Mouse (Mus musculus) midbrain, postnatal 0 days (tissue): ENCODE measurements around the gene Aldh1a3. TPM values are rescaled to one million over a fixed set of nuclear protein-coding genes. Genes with fewer than 3 reads are reported as not detected.

Source experiments
- ATAC-seq: fragments of 200-750 bp; cut with Nextera tagmentation; 2 replicates; pipeline ENCODE4 v1.8.0; 2017; ENCODE audit warnings: moderate number of reproducible peaks, mild to moderate bottlenecking, moderate TSS enrichment, moderate library complexity; ENCODE audit not compliant: low FRiP score
- DNase-seq: peaks from one replicate; pipeline ENCODE4 v3.0.0-alpha.2; 2015; ENCODE audit warnings: low spot score
- H3K27ac ChIP-seq: fragments of 300-500 bp; sonication (generic); 2 replicates; pipeline ENCODE4 v1.5.1; 2014; ENCODE audit warnings: low read depth, mild to moderate bottlenecking, low read length, mixed read lengths
- H3K27me3 ChIP-seq: fragments of 300-500 bp; sonication (generic); 2 replicates; pipeline ENCODE4 v1.6.1; 2014; ENCODE audit warnings: low read length, control low read depth, mixed read lengths; ENCODE audit not compliant: insufficient read depth
- H3K36me3 ChIP-seq: fragments of 300-500 bp; sonication (generic); 2 replicates; pipeline ENCODE4 v1.6.1; 2014; ENCODE audit warnings: low read length, control low read depth, mixed read lengths; ENCODE audit not compliant: insufficient read depth
- H3K4me1 ChIP-seq: fragments of 300-500 bp; sonication (generic); 2 replicates; pipeline ENCODE4 v1.6.1; 2014; ENCODE audit warnings: mild to moderate bottlenecking, control low read depth, antibody characterized with exemption, low read length, mixed read lengths; ENCODE audit not compliant: insufficient read depth
- H3K4me2 ChIP-seq: fragments of 300-500 bp; sonication (generic); 2 replicates; pipeline ENCODE4 v1.6.1; 2014; ENCODE audit warnings: low read depth, mild to moderate bottlenecking, low read length, mixed read lengths; ENCODE audit not compliant: poor library complexity, severe bottlenecking
- H3K4me3 ChIP-seq: fragments of 300-500 bp; sonication (generic); 2 replicates; pipeline ENCODE4 v1.5.1; 2014; ENCODE audit warnings: low read depth, mild to moderate bottlenecking, low read length, moderate library complexity
- H3K9ac ChIP-seq: fragments of 300-500 bp; sonication (generic); replicated peaks from 2 replicates; pipeline ENCODE4 v1.6.1; 2014; ENCODE audit warnings: mild to moderate bottlenecking, low read length, moderate library complexity, mixed read lengths; ENCODE audit not compliant: poor library complexity, severe bottlenecking
- H3K9me3 ChIP-seq: fragments of 300-500 bp; sonication (generic); 2 replicates; pipeline ENCODE4 v1.6.1; 2016; ENCODE audit warnings: low read length, control low read depth
- CTCF ChIP-seq: IDR thresholded peaks from 2 replicates; pipeline ENCODE4 v1.5.1; 2016; ENCODE audit warnings: antibody characterized with exemption, mild to moderate bottlenecking
- WGBS: fragments of 180-500 bp; shearing (Covaris S2); extraction: QIAGEN DNeasy Blood & Tissue Kit; methylation state at CpG from one replicate; pipeline ENCODE4 v1.1.7; 2014; 5-methylcytosine and 5-hydroxymethylcytosine counted together
- polyA plus RNA-seq: library from polyadenylated mRNA; unstranded; fragments of >200 nt; fragmentation: Nextera tagmentation; extraction: Ambion mirVana; gene quantifications from 2 replicates; pipeline ENCODE4 v1.2.1, GENCODE M21; 2015
- total RNA-seq: library from RNA; depleted of rRNA; stranded (reverse); fragments of >200 nt; gene quantifications from 2 replicates; pipeline ENCODE4 v1.2.3, GENCODE M21; 2014

Aldh1a3 gene
- total and polyA plus RNA-seq, 2 experiments from 2014 or later: 1.1 to 1.5 TPM

- Histone ChIP-seq H3K4me1 (no peaks in the 10 kb centered on the region), H3K27me3 (no peaks in the 10 kb centered on the region), H3K27ac (no peak overlapping the region), H3K36me3 (no peaks in the 10 kb centered on the region), H3K4me2 (no peak overlapping the region), H3K9me3 (no peaks in the 10 kb centered on the region), H3K9ac (no peak overlapping the region), H3K4me3 (no peak overlapping the region)
- ATAC-seq (no peak), DNase-seq (no peak)
- TF ChIP-seq CTCF: no peak
- 27% methylated on average over 11 of the region's 11 CpGs for WGBS
These were observed 18.0 kb upstream of the Aldh1a3 start for GRCm38 (mm10) chr7:66445117-66445905.

- ATAC-seq (no peak), DNase-seq (no peak)
- no peak overlapping the region for H3K4me2 ChIP-seq
- no peak overlapping the region for H3K27ac ChIP-seq
- no peaks in the 10 kb centered on the region for H3K9me3 ChIP-seq
- no peaks in the 10 kb centered on the region for H3K27me3 ChIP-seq
- no peak overlapping the region for H3K9ac ChIP-seq
- TF ChIP-seq CTCF: no peak
- WGBS: 54% methylated on average over 5 of the region's 5 CpGs
- H3K36me3 ChIP-seq: no peaks in the 10 kb centered on the region
- H3K4me1 ChIP-seq: no peaks in the 10 kb centered on the region
- H3K4me3 ChIP-seq: no peak overlapping the region
These were observed 17.4 kb upstream of the Aldh1a3 start for GRCm38 (mm10) chr7:66444706-66445105.

GRCm38 (mm10) chr7:66442501-66443369 is 15.4 kb upstream of the Aldh1a3 start:
- DNase-seq (no peak), ATAC-seq (no peak)
- no peaks in the 10 kb centered on the region for H3K4me1 ChIP-seq
- H3K9me3 ChIP-seq: no peaks in the 10 kb centered on the region
- H3K4me2 ChIP-seq: no peak overlapping the region
- no peaks in the 10 kb centered on the region for H3K27me3 ChIP-seq
- H3K36me3 ChIP-seq: no peaks in the 10 kb centered on the region
- no peak for TF ChIP-seq CTCF
- H3K9ac ChIP-seq: no peak overlapping the region
- 68% methylated on average over 15 of the region's 15 CpGs for WGBS
- no peak overlapping the region for H3K4me3 ChIP-seq
- H3K27ac ChIP-seq: no peak overlapping the region

- TF ChIP-seq CTCF: no peak
- no peak overlapping the region for H3K27ac ChIP-seq
- no peak overlapping the region for H3K4me2 ChIP-seq
- WGBS: 66% methylated on average over 12 of the region's 12 CpGs
- H3K4me1 ChIP-seq: no peaks in the 10 kb centered on the region
- H3K9me3 ChIP-seq: no peaks in the 10 kb centered on the region
- no peaks in the 10 kb centered on the region for H3K36me3 ChIP-seq
- H3K4me3 ChIP-seq: no peak overlapping the region
- H3K9ac ChIP-seq: no peak overlapping the region
- no peak for ATAC-seq
- DNase-seq: no peak
- no peaks in the 10 kb centered on the region for H3K27me3 ChIP-seq
These were observed 11.7 kb upstream of the Aldh1a3 start for GRCm38 (mm10) chr7:66438787-66439669.

GRCm38 (mm10) chr7:66434453-66434935 is 7.2 kb upstream of the Aldh1a3 start:
- H3K36me3 ChIP-seq: no peaks in the 10 kb centered on the region
- DNase-seq: peak; percentile 54
- H3K4me3 ChIP-seq: no peak overlapping the region
- H3K9me3 ChIP-seq: no peaks in the 10 kb centered on the region
- H3K27ac ChIP-seq: no peak overlapping the region
- ATAC-seq: no peak
- TF ChIP-seq CTCF: peak; percentile 95
- no peak overlapping the region for H3K9ac ChIP-seq
- H3K4me1 ChIP-seq: no peaks in the 10 kb centered on the region
- WGBS: 46% methylated on average over 10 of the region's 10 CpGs
- no peaks in the 10 kb centered on the region; the same call in none of the 2 replicates for H3K27me3 ChIP-seq
- H3K4me2 ChIP-seq: no peak overlapping the region
